Mouse (Mus musculus): ENCODE measurements at regions not wholly inside any gene's neighbourhood (a gene's known extent, or its start where the extent isn't known, plus 50 kb on each side); places are given as distances from the start of the nearest gene placed in this dataset.

DNA sequence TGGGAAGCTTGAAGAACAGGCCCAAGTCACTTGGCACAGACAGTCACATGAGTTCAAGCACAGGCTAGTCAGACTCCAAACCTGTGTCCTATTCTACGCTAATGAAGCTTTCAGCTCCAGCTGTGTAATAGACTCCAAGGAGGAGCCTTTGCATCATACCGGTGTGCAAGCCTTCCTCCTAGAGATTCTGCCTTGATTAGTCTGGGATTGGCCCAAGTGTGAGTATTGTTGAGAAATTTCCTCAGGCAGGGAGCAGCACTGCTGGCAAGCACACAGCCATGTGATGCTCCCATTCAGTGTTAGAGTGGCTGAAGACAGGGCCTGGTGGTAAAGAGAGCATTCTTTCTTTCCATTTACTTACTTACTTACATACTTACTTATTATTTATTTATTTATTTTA is 171.5 kb upstream of the Lrig3 start:
- TF ChIP-seq CTCF (IDR thresholded peaks at IDR 0.05; ENCODE audit: control insufficient read depth, insufficient read depth, insufficient read length) (no peak), MYOG (IDR thresholded peaks at IDR 0.05; ENCODE audit: control insufficient read depth, extremely low read depth, insufficient read length) (no peak)

Measured in C2C12 (cell line).